Mouse (Mus musculus): ENCODE data around the gene Spaca4. TPM values are rescaled to one million over a fixed set of nuclear protein-coding genes. Genes with fewer than 3 reads are reported as not detected.

Spaca4 gene
- polyA plus RNA-seq, 1 experiment = not detected

DNA sequence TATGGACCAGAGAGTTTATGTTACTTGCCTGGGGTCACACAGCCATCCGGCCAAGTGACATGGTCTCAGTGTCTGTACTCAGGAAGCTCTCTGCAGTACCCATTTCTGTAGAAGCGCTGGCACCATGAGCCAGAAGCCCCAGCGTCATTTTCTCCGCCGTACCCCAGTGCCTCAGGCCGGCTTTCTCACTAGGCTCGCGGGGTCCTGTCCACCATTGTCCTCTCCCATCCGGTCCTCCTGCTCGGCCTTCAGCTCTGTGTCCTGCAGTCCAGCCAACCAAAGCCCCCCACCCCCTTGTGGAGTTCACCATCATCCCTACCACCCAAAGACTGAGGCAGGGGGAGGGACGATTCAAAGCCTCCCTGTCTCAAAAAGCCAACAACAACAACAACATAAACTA, 24.0 kb downstream of the Spaca4 start:
- H3K36me3 ChIP-seq (ENCODE audit: control insufficient read depth, insufficient read depth, low read length) = no peaks in the 10 kb centered on the region
- no peak overlapping the region for H3K27ac ChIP-seq (ENCODE audit: insufficient read depth, low read length)
- DNase-seq (ENCODE audit: low read depth in 1 of 2, low spot score in 2 of 2) = no peak
- peaks cover 18% of the 10 kb centered on the region for H3K4me1 ChIP-seq (ENCODE audit: control insufficient read depth, insufficient read depth, insufficient read length)
- H3K27me3 ChIP-seq (ENCODE audit: control insufficient read depth, insufficient read depth, low read length) = peaks cover 11% of the 10 kb centered on the region
- H3K4me3 ChIP-seq (ENCODE audit: extremely low read depth, insufficient read depth, insufficient read length) = no peak overlapping the region
- TF ChIP-seq POLR2A (IDR thresholded peaks at IDR 0.05; ENCODE audit: low read depth, low read length) = no peak
- no peak for TF ChIP-seq CTCF (IDR thresholded peaks at IDR 0.05; ENCODE audit: extremely low read depth, insufficient read depth, insufficient read length, insufficient replicate concordance)
- WGBS = 92% methylated on average over 11 of the region's 11 CpGs

DNA sequence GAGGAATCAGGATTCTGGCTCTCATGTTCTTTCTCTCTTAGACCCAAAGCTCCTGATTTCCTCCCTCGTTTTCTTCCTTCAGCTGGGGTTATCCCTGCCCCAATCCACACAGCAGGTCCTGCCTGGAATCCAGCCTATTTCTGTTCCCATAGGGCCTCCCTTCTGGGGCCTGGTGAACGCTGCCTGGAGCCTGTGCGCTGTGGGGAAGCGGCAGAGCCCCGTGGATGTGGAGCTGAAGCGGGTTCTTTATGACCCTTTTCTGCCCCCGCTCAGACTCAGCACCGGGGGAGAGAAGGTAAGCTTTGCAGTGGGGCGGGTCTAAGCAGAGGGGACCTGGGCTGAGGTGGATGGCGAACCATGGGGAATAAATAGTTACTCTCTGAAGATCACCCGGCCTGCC, 24.5 kb downstream of the Spaca4 start:
- DNase-seq (ENCODE audit: low read depth in 1 of 2, low spot score in 2 of 2) = no peak
- H3K4me1 ChIP-seq (ENCODE audit: control insufficient read depth, insufficient read depth, insufficient read length) = peaks cover 18% of the 10 kb centered on the region
- WGBS = 57% methylated on average over 11 of the region's 11 CpGs
- TF ChIP-seq POLR2A (IDR thresholded peaks at IDR 0.05; ENCODE audit: low read depth, low read length) = no peak
- no peak for TF ChIP-seq CTCF (IDR thresholded peaks at IDR 0.05; ENCODE audit: extremely low read depth, insufficient read depth, insufficient read length, insufficient replicate concordance)
- no peaks in the 10 kb centered on the region for H3K36me3 ChIP-seq (ENCODE audit: control insufficient read depth, insufficient read depth, low read length)
- no peak overlapping the region for H3K4me3 ChIP-seq (ENCODE audit: extremely low read depth, insufficient read depth, insufficient read length)
- no peak overlapping the region for H3K27ac ChIP-seq (ENCODE audit: insufficient read depth, low read length)
- peaks cover 11% of the 10 kb centered on the region for H3K27me3 ChIP-seq (ENCODE audit: control insufficient read depth, insufficient read depth, low read length)

DNA sequence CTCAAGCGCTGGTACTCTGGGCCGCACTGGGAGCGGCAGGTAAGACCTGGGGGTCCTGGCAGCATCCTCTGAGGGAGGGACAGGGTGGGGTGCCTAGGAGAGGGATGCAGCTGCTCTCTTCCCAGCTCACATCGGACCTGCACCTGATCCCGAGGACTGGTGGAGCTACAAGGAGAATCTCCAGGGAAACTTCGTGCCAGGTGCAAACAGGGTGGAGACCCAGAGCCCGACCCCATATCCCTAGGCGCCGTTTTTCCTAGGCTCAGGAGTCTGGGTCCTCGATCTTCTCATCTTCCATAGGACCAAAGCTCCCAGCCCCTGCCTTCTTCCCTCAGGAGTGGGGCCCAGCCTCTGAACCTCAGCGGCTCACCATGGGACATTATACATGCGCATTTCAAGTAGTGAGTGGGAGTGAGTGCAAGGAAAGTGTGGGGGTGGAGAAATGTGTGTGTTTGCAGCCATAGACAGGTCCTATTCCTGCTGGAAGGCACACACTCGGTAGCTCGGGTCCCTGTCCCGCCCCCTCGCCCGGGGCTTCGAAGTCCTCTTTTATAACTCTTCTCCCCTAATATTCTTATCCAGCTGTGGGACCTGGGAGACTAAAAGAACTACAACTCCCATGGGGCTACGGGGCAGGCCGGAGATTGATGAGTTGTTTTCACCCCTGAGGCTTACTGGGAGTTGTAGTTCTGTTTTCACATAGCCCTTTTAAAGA, 25.2 kb downstream of the Spaca4 start:
- TF ChIP-seq CTCF (IDR thresholded peaks at IDR 0.05; ENCODE audit: extremely low read depth, insufficient read depth, insufficient read length, insufficient replicate concordance) (no peak), POLR2A (IDR thresholded peaks at IDR 0.05; ENCODE audit: low read depth, low read length) (no peak)
- peaks cover 11% of the 10 kb centered on the region for H3K27me3 ChIP-seq (ENCODE audit: control insufficient read depth, insufficient read depth, low read length)

DNA sequence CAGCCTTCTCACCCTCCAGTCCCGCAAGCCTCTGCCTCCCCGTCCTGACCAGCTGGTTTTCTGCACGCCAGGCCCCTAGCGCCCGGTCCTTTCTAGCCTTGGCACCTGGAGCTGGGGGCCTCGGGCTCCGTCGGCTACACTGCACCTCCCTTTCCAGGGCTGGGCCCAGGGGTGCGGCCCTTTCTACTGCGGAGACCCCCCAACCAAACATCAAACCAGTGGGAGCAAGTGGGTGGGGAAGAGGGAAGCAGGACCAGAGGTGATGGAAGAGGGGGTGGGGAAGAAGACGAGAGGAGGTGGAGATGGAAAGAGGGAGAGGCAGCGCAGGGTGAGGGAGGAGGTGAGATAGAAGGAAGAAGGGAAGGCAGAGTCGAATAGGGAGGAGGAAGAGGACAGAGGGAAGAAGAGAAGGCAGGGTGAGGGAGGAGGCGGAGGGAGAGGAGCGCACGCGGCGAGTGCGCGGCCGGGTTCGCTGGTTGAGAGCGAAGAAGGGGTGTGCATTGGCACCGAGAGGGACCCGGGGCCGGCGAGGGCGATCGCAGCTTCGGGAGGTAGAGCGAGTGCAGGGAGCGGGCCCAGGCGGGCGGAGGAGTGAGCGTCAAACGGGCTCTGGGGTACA, 26.0 kb downstream of the Spaca4 start, which contains the start of gene Car11:
Car11 (plus strand) TSS at position 321 of the 619 bp plus-strand sequence.
- WGBS = 14% methylated on average over 36 of the region's 36 CpGs
- TF ChIP-seq POLR2A (IDR thresholded peaks at IDR 0.05; ENCODE audit: low read depth, low read length) = no peak
- no peak for TF ChIP-seq CTCF (IDR thresholded peaks at IDR 0.05; ENCODE audit: extremely low read depth, insufficient read depth, insufficient read length, insufficient replicate concordance)
- H3K36me3 ChIP-seq (ENCODE audit: control insufficient read depth, insufficient read depth, low read length) = no peaks in the 10 kb centered on the region
- H3K27ac ChIP-seq (ENCODE audit: insufficient read depth, low read length) = no peak within 1 kb of the TSS
- H3K4me1 ChIP-seq (ENCODE audit: control insufficient read depth, insufficient read depth, insufficient read length) = peaks cover 18% of the 10 kb centered on the region
- H3K4me3 ChIP-seq (ENCODE audit: extremely low read depth, insufficient read depth, insufficient read length) = peak within 1 kb of the TSS; percentile 18; the same call in 1 of the 2 replicates
- DNase-seq (ENCODE audit: low read depth in 1 of 2, low spot score in 2 of 2) = no peak
- H3K27me3 ChIP-seq (ENCODE audit: control insufficient read depth, insufficient read depth, low read length) = peaks cover 11% of the 10 kb centered on the region

More for the DNA sequence above, 25.2 kb downstream of the Spaca4 start:
- DNase-seq (ENCODE audit: low read depth in 1 of 2, low spot score in 2 of 2) = peak in 1 of 2 experiments; percentile 70
- H3K4me1 ChIP-seq (ENCODE audit: control insufficient read depth, insufficient read depth, insufficient read length) = peaks cover 18% of the 10 kb centered on the region
- no peak overlapping the region for H3K27ac ChIP-seq (ENCODE audit: insufficient read depth, low read length)
- peak overlapping the region; percentile 18; the same call in 1 of the 2 replicates for H3K4me3 ChIP-seq (ENCODE audit: extremely low read depth, insufficient read depth, insufficient read length)
- H3K36me3 ChIP-seq (ENCODE audit: control insufficient read depth, insufficient read depth, low read length) = no peaks in the 10 kb centered on the region
- 4% methylated on average over 20 of the region's 20 CpGs for WGBS

DNA sequence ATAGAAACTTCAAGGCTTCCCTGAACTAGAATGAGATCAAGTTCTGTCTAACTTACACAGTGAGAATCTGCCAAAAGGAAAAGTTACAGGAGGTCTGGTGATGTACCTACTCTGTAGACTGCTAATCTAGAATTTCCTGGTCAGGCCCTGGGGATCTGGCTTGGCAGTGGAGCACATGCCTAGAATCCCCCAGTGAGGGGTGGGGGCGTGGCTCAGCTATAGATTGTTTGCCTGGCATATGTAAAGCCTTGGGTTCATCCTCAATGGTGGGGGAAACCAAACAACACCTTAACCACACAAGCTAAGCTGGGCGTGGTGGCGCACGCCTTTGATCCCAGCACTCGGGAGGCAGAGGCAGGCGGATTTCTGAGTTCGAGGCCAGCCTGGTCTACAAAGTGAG, 27.7 kb downstream of the Spaca4 start:
- H3K27me3 ChIP-seq (ENCODE audit: control insufficient read depth, insufficient read depth, low read length) = peaks cover 11% of the 10 kb centered on the region
- WGBS = 83% methylated on average over 7 of the region's 7 CpGs
- H3K36me3 ChIP-seq (ENCODE audit: control insufficient read depth, insufficient read depth, low read length) = no peaks in the 10 kb centered on the region
- no peak overlapping the region for H3K4me3 ChIP-seq (ENCODE audit: extremely low read depth, insufficient read depth, insufficient read length)
- peaks cover 10% of the 10 kb centered on the region for H3K4me1 ChIP-seq (ENCODE audit: control insufficient read depth, insufficient read depth, insufficient read length)
- no peak for DNase-seq (ENCODE audit: low read depth in 1 of 2, low spot score in 2 of 2)
- no peak overlapping the region for H3K27ac ChIP-seq (ENCODE audit: insufficient read depth, low read length)
- no peak for TF ChIP-seq CTCF (IDR thresholded peaks at IDR 0.05; ENCODE audit: extremely low read depth, insufficient read depth, insufficient read length, insufficient replicate concordance)
- no peak for TF ChIP-seq POLR2A (IDR thresholded peaks at IDR 0.05; ENCODE audit: low read depth, low read length)

DNA sequence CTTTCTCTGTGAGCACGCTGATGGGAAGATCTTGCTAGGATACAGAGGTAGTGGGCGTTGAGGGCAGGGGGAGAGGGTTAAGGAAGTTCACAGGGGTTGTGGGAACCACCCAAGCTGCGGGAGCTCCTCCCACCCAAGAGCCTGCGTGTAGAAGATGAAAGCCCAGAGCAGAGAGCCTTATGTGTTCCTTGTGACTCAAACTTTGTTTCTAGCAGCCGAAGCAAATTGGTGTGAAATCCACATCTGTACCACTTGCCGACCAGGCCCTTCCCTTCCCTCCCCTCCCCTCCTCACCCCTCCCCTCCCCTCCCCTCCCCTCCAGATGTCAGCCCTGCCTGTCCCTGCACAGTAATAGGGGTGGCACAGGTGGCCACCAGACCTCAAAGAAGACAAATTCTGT, 30.5 kb downstream of the Spaca4 start:
- 0 out of 2 replicates have a peak overlapping the region, but pooled peaks have one; percentile 28 for H3K27ac ChIP-seq (ENCODE audit: insufficient read depth, low read length)
- WGBS = 25% methylated on average over 6 of the region's 6 CpGs
- H3K4me3 ChIP-seq (ENCODE audit: extremely low read depth, insufficient read depth, insufficient read length) = no peak overlapping the region
- peaks cover 4% of the 10 kb centered on the region; the same call in 1 of the 2 replicates for H3K4me1 ChIP-seq (ENCODE audit: control insufficient read depth, insufficient read depth, insufficient read length)
- DNase-seq (ENCODE audit: low read depth in 1 of 2, low spot score in 2 of 2) = no peak
- TF ChIP-seq CTCF (IDR thresholded peaks at IDR 0.05; ENCODE audit: extremely low read depth, insufficient read depth, insufficient read length, insufficient replicate concordance) = no peak
- no peak for TF ChIP-seq POLR2A (IDR thresholded peaks at IDR 0.05; ENCODE audit: low read depth, low read length)
- peaks cover 7% of the 10 kb centered on the region for H3K27me3 ChIP-seq (ENCODE audit: control insufficient read depth, insufficient read depth, low read length)
- no peaks in the 10 kb centered on the region for H3K36me3 ChIP-seq (ENCODE audit: control insufficient read depth, insufficient read depth, low read length)
